Mouse (Mus musculus): ENCODE measurements around the gene Sync. TPM values are rescaled to one million over a fixed set of nuclear protein-coding genes. Genes with fewer than 3 reads are reported as not detected.
A peak's percentile ranks its signal among the peaks of the same experiment; 100 is the strongest.

Gene Sync
- polyA plus RNA-seq, 2 experiments: 0.01 to 0.08 TPM

GRCm38 (mm10) chr4:129297724-129298123 lies 10.3 kb downstream of the Sync start:
- Histone ChIP-seq H3K27me3 (ENCODE audit: control insufficient read depth, insufficient read depth, low read length) (no peaks in the 10 kb centered on the region), H3K27ac (no peak overlapping the region), H3K9ac (replicated peaks) (no peak overlapping the region), H3K4me1 (replicated peaks; ENCODE audit: control insufficient read depth in 2 of 2, insufficient read depth in 2 of 2, low read length in 1 of 2) (peaks cover 3 to 9% of the 10 kb centered on the region in 2 experiments), H3K9me3 (ENCODE audit: control insufficient read depth, low read length) (no peaks in the 10 kb centered on the region), H3K36me3 (replicated peaks; ENCODE audit: control insufficient read depth, insufficient read depth, low read depth) (no peaks in the 10 kb centered on the region), H3K4me3 (ENCODE audit: insufficient read depth in 1 of 2, low read depth in 2 of 2, low read length in 2 of 2) (no peak overlapping the region), H3K4me2 (ENCODE audit: low read depth) (no peak overlapping the region)
- TF ChIP-seq CTCF (IDR thresholded peaks at IDR 0.05; ENCODE audit: low read depth) (no peak), EP300 (IDR thresholded peaks at IDR 0.05; ENCODE audit: low read depth) (no peak)
- 88% methylated on average over 4 of the region's 4 CpGs for WGBS (ENCODE audit: insufficient replicate concordance)
- DNase-seq (ENCODE audit: low read depth in 3 of 3, low spot score in 3 of 3) (no peak), ATAC-seq (ENCODE audit: insufficient read depth) (no peak)

GRCm38 (mm10) chr4:129299121-129299520 lies 11.7 kb downstream of the Sync start:
- Histone ChIP-seq H3K27me3 (ENCODE audit: control insufficient read depth, insufficient read depth, low read length) (no peaks in the 10 kb centered on the region), H3K9ac (replicated peaks) (no peak overlapping the region), H3K27ac (no peak overlapping the region), H3K36me3 (replicated peaks; ENCODE audit: control insufficient read depth, insufficient read depth, low read depth) (no peaks in the 10 kb centered on the region), H3K4me3 (ENCODE audit: insufficient read depth in 1 of 2, low read depth in 2 of 2, low read length in 2 of 2) (no peak overlapping the region), H3K4me2 (ENCODE audit: low read depth) (no peak overlapping the region), H3K4me1 (replicated peaks; ENCODE audit: control insufficient read depth in 2 of 2, insufficient read depth in 2 of 2, low read length in 1 of 2) (peaks cover 3 to 10% of the 10 kb centered on the region in 2 experiments), H3K9me3 (ENCODE audit: control insufficient read depth, low read length) (no peaks in the 10 kb centered on the region)
- no peak for TF ChIP-seq CTCF (IDR thresholded peaks at IDR 0.05; ENCODE audit: low read depth)
- no peak for TF ChIP-seq EP300 (IDR thresholded peaks at IDR 0.05; ENCODE audit: low read depth)
- WGBS (ENCODE audit: insufficient replicate concordance): 68% methylated on average over 10 of the region's 10 CpGs
- DNase-seq (ENCODE audit: low read depth in 3 of 3, low spot score in 3 of 3): no peak
- no peak for ATAC-seq (ENCODE audit: insufficient read depth)

GRCm38 (mm10) chr4:129303401-129303800 lies 16.0 kb downstream of the Sync start:
- ATAC-seq (ENCODE audit: insufficient read depth) (no peak), DNase-seq (ENCODE audit: low read depth in 3 of 3, low spot score in 3 of 3) (no peak)
- no peaks in the 10 kb centered on the region for H3K9me3 ChIP-seq (ENCODE audit: control insufficient read depth, low read length)
- TF ChIP-seq EP300 (IDR thresholded peaks at IDR 0.05; ENCODE audit: low read depth) (no peak), CTCF (IDR thresholded peaks at IDR 0.05; ENCODE audit: low read depth) (no peak)
- H3K36me3 ChIP-seq (replicated peaks; ENCODE audit: control insufficient read depth, insufficient read depth, low read depth): peaks cover 22% of the 10 kb centered on the region
- H3K9ac ChIP-seq (replicated peaks): no peak overlapping the region
- H3K4me1 ChIP-seq (replicated peaks; ENCODE audit: control insufficient read depth in 2 of 2, insufficient read depth in 2 of 2, low read length in 1 of 2): peaks cover 0 to 9% of the 10 kb centered on the region in 2 experiments
- no peak overlapping the region for H3K4me3 ChIP-seq (ENCODE audit: insufficient read depth in 1 of 2, low read depth in 2 of 2, low read length in 2 of 2)
- no peak overlapping the region for H3K27ac ChIP-seq
- no peak overlapping the region for H3K4me2 ChIP-seq (ENCODE audit: low read depth)
- WGBS (ENCODE audit: insufficient replicate concordance): 83% methylated on average over 5 of the region's 5 CpGs
- H3K27me3 ChIP-seq (ENCODE audit: control insufficient read depth, insufficient read depth, low read length): no peaks in the 10 kb centered on the region

GRCm38 (mm10) chr4:129303816-129304215 lies 16.4 kb downstream of the Sync start:
- Histone ChIP-seq H3K27me3 (ENCODE audit: control insufficient read depth, insufficient read depth, low read length) (no peaks in the 10 kb centered on the region), H3K9ac (replicated peaks) (no peak overlapping the region), H3K36me3 (replicated peaks; ENCODE audit: control insufficient read depth, insufficient read depth, low read depth) (peaks cover 26% of the 10 kb centered on the region), H3K4me1 (replicated peaks; ENCODE audit: control insufficient read depth in 2 of 2, insufficient read depth in 2 of 2, low read length in 1 of 2) (peaks cover 0 to 11% of the 10 kb centered on the region in 2 experiments), H3K9me3 (ENCODE audit: control insufficient read depth, low read length) (no peaks in the 10 kb centered on the region), H3K27ac (no peak overlapping the region), H3K4me3 (ENCODE audit: insufficient read depth in 1 of 2, low read depth in 2 of 2, low read length in 2 of 2) (no peak overlapping the region), H3K4me2 (ENCODE audit: low read depth) (no peak overlapping the region)
- ATAC-seq (ENCODE audit: insufficient read depth) (peak; percentile 28; the same call in 1 of the 2 replicates), DNase-seq (ENCODE audit: low read depth in 3 of 3, low spot score in 3 of 3) (no peak)
- TF ChIP-seq CTCF (IDR thresholded peaks at IDR 0.05; ENCODE audit: low read depth) (no peak), EP300 (IDR thresholded peaks at IDR 0.05; ENCODE audit: low read depth) (no peak)
- 80% methylated on average over 9 of the region's 9 CpGs for WGBS (ENCODE audit: insufficient replicate concordance)

- WGBS (ENCODE audit: insufficient replicate concordance): 3% methylated on average over 1 of the region's 1 CpGs
- no peak overlapping the region for H3K4me3 ChIP-seq (ENCODE audit: insufficient read depth in 1 of 2, low read depth in 2 of 2, low read length in 2 of 2)
- peaks cover 0 to 11% of the 10 kb centered on the region in 2 experiments for H3K4me1 ChIP-seq (replicated peaks; ENCODE audit: control insufficient read depth in 2 of 2, insufficient read depth in 2 of 2, low read length in 1 of 2)
- no peaks in the 10 kb centered on the region for H3K27me3 ChIP-seq (ENCODE audit: control insufficient read depth, insufficient read depth, low read length)
- no peak overlapping the region for H3K4me2 ChIP-seq (ENCODE audit: low read depth)
- no peak for DNase-seq (ENCODE audit: low read depth in 3 of 3, low spot score in 3 of 3)
- ATAC-seq (ENCODE audit: insufficient read depth): peak; percentile 68
- TF ChIP-seq CTCF (IDR thresholded peaks at IDR 0.05; ENCODE audit: low read depth) (no peak), EP300 (IDR thresholded peaks at IDR 0.05; ENCODE audit: low read depth) (peak; percentile 51; the same call in 1 of the 2 replicates)
- no peak overlapping the region for H3K9ac ChIP-seq (replicated peaks)
- H3K36me3 ChIP-seq (replicated peaks; ENCODE audit: control insufficient read depth, insufficient read depth, low read depth): peaks cover 30% of the 10 kb centered on the region
- no peak overlapping the region for H3K27ac ChIP-seq
- no peaks in the 10 kb centered on the region for H3K9me3 ChIP-seq (ENCODE audit: control insufficient read depth, low read length)
These were observed 16.9 kb downstream of the Sync start for GRCm38 (mm10) chr4:129304306-129304705.
